Mouse (Mus musculus): ENCODE results near the gene Sp140. TPM values are rescaled to one million over a fixed set of nuclear protein-coding genes. Genes with fewer than 3 reads are reported as not detected.
"Not testable (repeated sequence)": the region's sequence is repeated elsewhere in the genome, so short reads cannot be mapped to it uniquely, and the experiment has no call there.

The Sp140 gene
- 0.27 and 0.30 TPM in 2 replicates for polyA plus RNA-seq (2012; rRNA removed)

- H3K4me3 ChIP-seq (ENCODE audit: control insufficient read depth, low read depth, low read length); H3K36me3 ChIP-seq (ENCODE audit: control insufficient read depth, insufficient read depth, low read length); H3K27me3 ChIP-seq (ENCODE audit: control insufficient read depth, insufficient read depth, low read length); H3K4me1 ChIP-seq (ENCODE audit: control insufficient read depth, insufficient read depth, low read length); H3K27ac ChIP-seq (ENCODE audit: control insufficient read depth, insufficient read depth, low read depth, low read length): not testable (repeated sequence)
Measured at GRCm38 (mm10) chr1:85600078-85600477, at the start of gene Sp140. Gene Sp140 (plus strand): TSS chr1:85600378.

DNA sequence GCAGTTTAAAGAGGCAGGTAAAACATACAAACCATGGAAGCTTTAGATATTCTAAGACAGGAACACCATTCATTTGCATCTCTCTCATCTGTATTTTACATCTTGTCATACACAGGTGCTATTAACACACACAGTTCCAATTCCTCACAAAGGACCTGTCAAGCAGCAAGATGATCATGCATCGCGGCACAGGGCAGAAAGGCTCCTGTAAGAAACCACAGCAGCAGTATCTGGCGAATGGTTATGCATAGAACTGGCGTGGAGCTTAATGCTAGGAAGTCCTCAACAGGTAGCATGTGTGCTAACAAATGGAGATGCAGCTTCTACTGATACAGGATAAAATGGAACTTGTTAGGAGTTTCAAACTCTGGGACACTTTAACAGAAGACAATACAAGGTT lies 44.9 kb upstream of the Sp140 start:
- H3K4me1 ChIP-seq (ENCODE audit: control insufficient read depth, insufficient read depth, low read length); H3K4me3 ChIP-seq (ENCODE audit: control insufficient read depth, low read depth, low read length); H3K27ac ChIP-seq (ENCODE audit: control insufficient read depth, insufficient read depth, low read depth, low read length); H3K27me3 ChIP-seq (ENCODE audit: control insufficient read depth, insufficient read depth, low read length); H3K36me3 ChIP-seq (ENCODE audit: control insufficient read depth, insufficient read depth, low read length): not testable (repeated sequence)

GRCm38 (mm10) chr1:85573554-85573953 lies 26.6 kb upstream of the Sp140 start:
- not testable (repeated sequence) for H3K27me3 ChIP-seq (ENCODE audit: control insufficient read depth, insufficient read depth, low read length); H3K27ac ChIP-seq (ENCODE audit: control insufficient read depth, insufficient read depth, low read depth, low read length); H3K4me3 ChIP-seq (ENCODE audit: control insufficient read depth, low read depth, low read length); H3K4me1 ChIP-seq (ENCODE audit: control insufficient read depth, insufficient read depth, low read length); H3K36me3 ChIP-seq (ENCODE audit: control insufficient read depth, insufficient read depth, low read length)

GRCm38 (mm10) chr1:85575376-85575775 lies 24.8 kb upstream of the Sp140 start, which contains the start of gene G530012D18Rik:
Gene G530012D18Rik (plus strand): TSS chr1:85575676.
- H3K27me3 ChIP-seq (ENCODE audit: control insufficient read depth, insufficient read depth, low read length); H3K27ac ChIP-seq (ENCODE audit: control insufficient read depth, insufficient read depth, low read depth, low read length); H3K4me1 ChIP-seq (ENCODE audit: control insufficient read depth, insufficient read depth, low read length); H3K4me3 ChIP-seq (ENCODE audit: control insufficient read depth, low read depth, low read length); H3K36me3 ChIP-seq (ENCODE audit: control insufficient read depth, insufficient read depth, low read length): not testable (repeated sequence)

GRCm38 (mm10) chr1:85578372-85579010 lies 21.7 kb upstream of the Sp140 start:
- not testable (repeated sequence) for H3K27me3 ChIP-seq (ENCODE audit: control insufficient read depth, insufficient read depth, low read length); H3K27ac ChIP-seq (ENCODE audit: control insufficient read depth, insufficient read depth, low read depth, low read length); H3K36me3 ChIP-seq (ENCODE audit: control insufficient read depth, insufficient read depth, low read length)

DNA sequence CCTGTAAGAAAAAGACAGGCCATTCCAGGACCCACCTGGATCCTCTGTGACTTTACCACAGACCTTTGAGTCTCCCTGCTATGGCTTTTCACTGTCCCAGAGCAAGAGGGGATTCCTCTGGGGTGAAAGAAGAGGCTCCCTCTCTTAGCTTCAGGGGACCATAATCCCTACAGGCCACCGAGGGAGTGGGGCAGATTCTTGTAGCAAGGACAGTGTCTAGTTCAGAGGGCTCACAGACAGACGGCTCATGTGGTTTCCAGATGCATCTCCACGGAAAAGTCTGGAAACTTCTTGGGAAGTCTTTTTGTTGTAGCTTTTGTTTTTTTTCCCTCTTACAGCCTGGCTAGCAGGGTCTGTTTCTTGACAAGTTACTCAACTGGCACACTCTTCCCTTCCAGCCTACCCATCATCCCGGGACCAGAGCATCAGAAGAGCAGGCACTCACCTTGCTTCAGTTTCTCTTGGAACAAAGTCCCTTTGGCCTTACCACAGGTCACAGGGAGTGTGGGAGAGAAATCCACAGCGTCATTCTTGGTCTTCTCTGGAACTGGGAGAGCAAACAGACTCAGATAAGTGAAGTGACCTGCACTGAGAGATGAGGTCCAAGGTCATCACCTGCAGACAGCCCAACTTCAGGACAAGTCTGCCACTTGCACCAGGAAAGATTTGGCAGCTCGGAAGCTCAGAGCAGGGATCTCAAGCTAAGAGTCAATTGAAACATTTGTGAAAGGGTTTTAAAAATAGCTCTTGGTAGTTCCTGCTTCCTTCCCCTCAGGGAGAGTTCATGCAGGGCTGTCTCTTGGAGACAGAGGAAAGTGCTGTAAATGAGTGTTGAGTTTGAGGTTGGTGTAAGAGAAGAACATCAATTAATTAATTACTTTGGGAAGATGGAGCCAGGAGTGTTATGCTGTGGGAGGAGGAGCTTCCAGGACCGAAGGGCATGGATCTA lies 20.7 kb upstream of the Sp140 start:
- H3K27ac ChIP-seq (ENCODE audit: control insufficient read depth, insufficient read depth, low read depth, low read length); H3K27me3 ChIP-seq (ENCODE audit: control insufficient read depth, insufficient read depth, low read length); H3K4me3 ChIP-seq (ENCODE audit: control insufficient read depth, low read depth, low read length); H3K4me1 ChIP-seq (ENCODE audit: control insufficient read depth, insufficient read depth, low read length); H3K36me3 ChIP-seq (ENCODE audit: control insufficient read depth, insufficient read depth, low read length): not testable (repeated sequence)

More at GRCm38 (mm10) chr1:85578372-85579010, 21.7 kb upstream of the Sp140 start:
- H3K4me1 ChIP-seq (ENCODE audit: control insufficient read depth, insufficient read depth, low read length); H3K4me3 ChIP-seq (ENCODE audit: control insufficient read depth, low read depth, low read length): not testable (repeated sequence)

DNA sequence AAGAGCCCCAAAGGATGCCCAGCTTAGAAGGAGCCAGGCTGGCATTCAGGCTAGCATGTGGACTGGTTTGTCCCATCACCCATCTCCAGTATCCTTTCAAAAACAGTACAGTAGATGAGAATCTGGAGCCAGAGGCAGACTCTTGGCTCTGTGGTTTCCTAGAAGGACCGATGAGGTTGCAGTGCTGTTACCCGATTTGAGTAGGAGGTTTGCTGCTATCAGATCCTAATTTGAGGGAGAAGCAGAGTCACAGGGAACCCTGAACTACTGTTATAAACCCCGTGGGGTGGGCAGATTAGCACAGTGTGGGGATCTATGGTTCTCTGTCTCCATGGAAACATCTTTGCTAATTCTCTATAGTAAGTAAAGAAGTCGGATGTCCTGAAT lies 20.0 kb upstream of the Sp140 start:
- not testable (repeated sequence) for H3K4me3 ChIP-seq (ENCODE audit: control insufficient read depth, low read depth, low read length); H3K27ac ChIP-seq (ENCODE audit: control insufficient read depth, insufficient read depth, low read depth, low read length)

DNA sequence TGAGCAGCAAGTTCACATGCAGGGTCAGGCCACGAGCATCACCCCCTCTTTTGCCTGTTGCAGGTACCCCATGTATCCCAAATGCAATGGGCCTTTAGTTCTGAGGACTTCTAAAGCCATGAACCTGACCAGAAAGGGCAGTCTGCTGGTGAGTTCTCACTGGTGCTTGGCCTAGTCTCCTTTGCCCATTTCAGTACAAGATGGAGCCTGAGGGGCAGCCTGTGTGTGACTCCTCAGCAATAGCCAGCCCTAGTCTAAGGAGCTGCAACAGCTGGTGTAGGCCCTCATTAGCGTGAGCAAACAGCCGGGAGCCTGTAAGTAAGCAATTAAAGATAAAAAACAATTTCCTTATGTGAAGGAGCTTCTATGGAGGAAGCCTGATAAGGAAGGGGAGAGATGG lies 19.6 kb upstream of the Sp140 start:
- H3K27ac ChIP-seq (ENCODE audit: control insufficient read depth, insufficient read depth, low read depth, low read length); H3K36me3 ChIP-seq (ENCODE audit: control insufficient read depth, insufficient read depth, low read length); H3K4me1 ChIP-seq (ENCODE audit: control insufficient read depth, insufficient read depth, low read length); H3K27me3 ChIP-seq (ENCODE audit: control insufficient read depth, insufficient read depth, low read length); H3K4me3 ChIP-seq (ENCODE audit: control insufficient read depth, low read depth, low read length): not testable (repeated sequence)

More for the DNA sequence above, 20.0 kb upstream of the Sp140 start:
- H3K36me3 ChIP-seq (ENCODE audit: control insufficient read depth, insufficient read depth, low read length); H3K4me1 ChIP-seq (ENCODE audit: control insufficient read depth, insufficient read depth, low read length); H3K27me3 ChIP-seq (ENCODE audit: control insufficient read depth, insufficient read depth, low read length): not testable (repeated sequence)

GRCm38 (mm10) chr1:85581518-85581917 lies 18.7 kb upstream of the Sp140 start:
- H3K27me3 ChIP-seq (ENCODE audit: control insufficient read depth, insufficient read depth, low read length); H3K4me3 ChIP-seq (ENCODE audit: control insufficient read depth, low read depth, low read length); H3K27ac ChIP-seq (ENCODE audit: control insufficient read depth, insufficient read depth, low read depth, low read length); H3K4me1 ChIP-seq (ENCODE audit: control insufficient read depth, insufficient read depth, low read length); H3K36me3 ChIP-seq (ENCODE audit: control insufficient read depth, insufficient read depth, low read length): not testable (repeated sequence)

- H3K4me1 ChIP-seq (ENCODE audit: control insufficient read depth, insufficient read depth, low read length); H3K27me3 ChIP-seq (ENCODE audit: control insufficient read depth, insufficient read depth, low read length); H3K4me3 ChIP-seq (ENCODE audit: control insufficient read depth, low read depth, low read length); H3K36me3 ChIP-seq (ENCODE audit: control insufficient read depth, insufficient read depth, low read length); H3K27ac ChIP-seq (ENCODE audit: control insufficient read depth, insufficient read depth, low read depth, low read length): not testable (repeated sequence)
Measured at GRCm38 (mm10) chr1:85588697-85589096, 11.5 kb upstream of the Sp140 start.

DNA sequence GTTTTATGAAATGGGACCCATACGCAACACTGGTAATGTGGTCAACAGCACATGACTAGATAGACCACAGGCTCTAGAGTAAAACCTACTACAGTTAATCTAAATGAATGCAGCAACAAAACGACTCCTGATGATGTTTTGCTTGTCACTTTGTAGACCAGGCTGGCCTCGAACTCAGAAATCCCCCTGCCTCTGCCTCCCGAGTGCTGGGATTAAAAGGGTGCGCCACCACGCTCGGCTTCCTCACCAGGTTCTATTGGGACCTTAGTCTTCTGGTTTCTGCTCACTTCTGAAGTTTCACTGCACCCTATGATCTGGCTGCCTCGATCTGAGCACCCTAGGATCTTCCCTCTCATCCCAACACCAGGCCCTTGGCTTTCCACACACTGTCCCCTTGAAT lies 7.7 kb upstream of the Sp140 start:
- not testable (repeated sequence) for H3K27ac ChIP-seq (ENCODE audit: control insufficient read depth, insufficient read depth, low read depth, low read length); H3K36me3 ChIP-seq (ENCODE audit: control insufficient read depth, insufficient read depth, low read length); H3K4me3 ChIP-seq (ENCODE audit: control insufficient read depth, low read depth, low read length); H3K27me3 ChIP-seq (ENCODE audit: control insufficient read depth, insufficient read depth, low read length); H3K4me1 ChIP-seq (ENCODE audit: control insufficient read depth, insufficient read depth, low read length)
